Mouse (Mus musculus) neural tube, embryonic 12.5 days (tissue): ENCODE measurements at regions not wholly inside any gene's neighbourhood (a gene's known extent, or its start where the extent isn't known, plus 50 kb on each side); places are given as distances from the start of the nearest gene placed in this dataset.

Source experiments
- ATAC-seq: fragments of 200-750 bp; cut with Nextera tagmentation; 2 replicates; pipeline ENCODE4 v1.8.0; 2017; ENCODE audit warnings: low read depth, mild to moderate bottlenecking, moderate TSS enrichment, moderate library complexity; ENCODE audit not compliant: low FRiP score
- H3K27ac ChIP-seq: fragments of 300-500 bp; sonication (generic); 2 replicates; pipeline ENCODE4 v1.5.1; 2016
- H3K27me3 ChIP-seq: fragments of 300-500 bp; sonication (generic); replicated peaks from 2 replicates; pipeline ENCODE4 v1.6.1; 2016; ENCODE audit warnings: mild to moderate bottlenecking
- H3K36me3 ChIP-seq: fragments of 300-500 bp; sonication (generic); 2 replicates; pipeline ENCODE4 v1.6.1; 2016; ENCODE audit warnings: mild to moderate bottlenecking
- H3K4me1 ChIP-seq: fragments of 300-500 bp; sonication (generic); 2 replicates; pipeline ENCODE4 v1.6.1; 2016
- H3K4me2 ChIP-seq: fragments of 300-500 bp; sonication (generic); replicated peaks from 2 replicates; pipeline ENCODE4 v1.6.1; 2016; ENCODE audit warnings: mild to moderate bottlenecking
- H3K4me3 ChIP-seq: fragments of 300-500 bp; sonication (generic); 2 replicates; pipeline ENCODE4 v1.5.1; 2016
- H3K9ac ChIP-seq: fragments of 300-500 bp; sonication (generic); 2 replicates; pipeline ENCODE4 v1.6.1; 2016; ENCODE audit warnings: mild to moderate bottlenecking
- H3K9me3 ChIP-seq: fragments of 300-500 bp; sonication (generic); 2 replicates; pipeline ENCODE4 v1.6.1; 2016; ENCODE audit warnings: mild to moderate bottlenecking
- WGBS: fragments of 180-500 bp; shearing (Covaris S2); methylation state at CpG from one replicate; pipeline ENCODE4 v1.1.7; 2016; 5-methylcytosine and 5-hydroxymethylcytosine counted together

- ATAC-seq = no peak
- Histone ChIP-seq H3K4me3 (no peak overlapping the region), H3K9ac (no peak overlapping the region), H3K27ac (no peak overlapping the region), H3K27me3 (no peaks in the 10 kb centered on the region), H3K4me1 (no peaks in the 10 kb centered on the region), H3K36me3 (no peaks in the 10 kb centered on the region), H3K9me3 (no peaks in the 10 kb centered on the region), H3K4me2 (no peak overlapping the region)
- WGBS = 84% methylated on average over 7 of the region's 7 CpGs
Observed at GRCm38 (mm10) chr10:31260914-31261313, 52.3 kb upstream of the Hddc2 start.
